Mouse (Mus musculus) liver, postnatal 0 days (tissue): ENCODE data around the gene Psmd8.

ENCODE experiments used
- CTCF ChIP-seq: sonication (generic); IDR thresholded peaks from 2 replicates; pipeline ENCODE4 v1.5.1; 2016; ENCODE audit warnings: antibody characterized with exemption, low read depth
- EP300 ChIP-seq: IDR thresholded peaks from 2 replicates; pipeline ENCODE4 v1.6.1; 2016; ENCODE audit warnings: antibody characterized with exemption, low read depth, mild to moderate bottlenecking

- no peak for TF ChIP-seq CTCF
- no peak for TF ChIP-seq EP300
These were observed 44.4 kb upstream of the Psmd8 start for GRCm38 (mm10) chr7:29224756-29225394.
